Comparison of ENCODE assay signal across 8 mouse cellular contexts in the genomic region with DNA sequence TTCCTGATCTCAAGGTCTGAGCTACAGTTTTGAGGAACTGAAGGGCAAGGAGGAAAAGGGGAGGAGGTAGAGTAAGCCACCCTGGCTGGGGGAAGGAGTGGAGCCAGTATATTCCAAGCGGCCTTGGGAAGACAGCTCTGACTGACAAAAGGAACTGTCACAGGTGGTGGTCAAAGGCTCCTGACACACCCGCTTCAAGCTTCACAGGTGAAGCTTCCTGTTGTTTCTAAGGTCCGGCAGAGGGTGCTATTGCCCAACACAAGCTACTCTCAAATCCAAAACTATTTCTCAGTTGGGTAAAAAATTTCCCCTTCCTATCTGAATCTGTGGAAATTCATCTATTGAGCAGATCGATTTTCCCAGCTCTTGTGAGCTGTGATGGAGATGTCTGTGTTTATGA. TPM values are rescaled to one million over a fixed set of nuclear protein-coding genes. Genes with fewer than 3 reads are reported as not detected.
DNase-seq lines count a peak whose midpoint lies in the region; ATAC-seq and TF ChIP-seq lines count a peak whose summit lies in the region.

No protein-coding gene starts in this region.

- TF ChIP-seq POLR2A in heart, adult 2 months (IDR thresholded peaks at IDR 0.05; ENCODE audit: insufficient read depth, low read depth, low read length), result no peak
- TF ChIP-seq POLR2A in olfactory bulb, adult 2 months (IDR thresholded peaks at IDR 0.05; ENCODE audit: insufficient read depth, low read depth, low read length), result no peak
- no peak for TF ChIP-seq POLR2A in thymus, adult 2 months (IDR thresholded peaks at IDR 0.05; ENCODE audit: control insufficient read depth, extremely low read depth, insufficient read depth, low read length, poor library complexity)

- TF ChIP-seq CTCF in heart, adult 2 months (IDR thresholded peaks at IDR 0.05), result peak; percentile 75
- 0 out of 2 replicates have a peak, but pooled peaks have one; percentile 30 for TF ChIP-seq CTCF in olfactory bulb, adult 2 months (IDR thresholded peaks at IDR 0.05; ENCODE audit: insufficient read depth, low read depth, low read length)
- no peak for TF ChIP-seq CTCF in thymus, adult 2 months (IDR thresholded peaks at IDR 0.05; ENCODE audit: borderline replicate concordance, control insufficient read depth, extremely low read depth, insufficient read depth, low read length, poor library complexity)

- no peak for DNase-seq in heart, adult 2 months
- no peak for DNase-seq in heart, postnatal 4 days
- peak; percentile 6 for DNase-seq in right cerebral cortex, postnatal 14 days
- no peak for DNase-seq in right cerebral cortex, postnatal 36 days (ENCODE audit: low spot score in 2 of 2)
- peak; percentile 50 for DNase-seq in embryonic facial prominence, embryonic 11.5 days (ENCODE audit: low spot score)
- no peak for DNase-seq in thymus, adult 2 months
- no peak for DNase-seq in forebrain, embryonic 10.5 days (ENCODE audit: extremely low spot score, low spot score)

- H3K79me2 ChIP-seq in heart, adult 2 months (replicated peaks; ENCODE audit: control insufficient read depth, insufficient read depth, low read length), result no peaks in the 10 kb centered on the region

- no peaks in the 10 kb centered on the region; the same call in 1 of the 2 replicates for H3K4me1 ChIP-seq in heart, adult 2 months (ENCODE audit: control insufficient read depth, insufficient read depth, low read length)
- no peaks in the 10 kb centered on the region for H3K4me1 ChIP-seq in embryonic facial prominence, embryonic 11.5 days (ENCODE audit: control insufficient read depth, insufficient read depth, low read length)
- no peaks in the 10 kb centered on the region for H3K4me1 ChIP-seq in olfactory bulb, adult 2 months (ENCODE audit: control insufficient read depth, insufficient read depth, low read length)
- no peaks in the 10 kb centered on the region for H3K4me1 ChIP-seq in thymus, adult 2 months (replicated peaks; ENCODE audit: control insufficient read depth, insufficient read depth, low read length)
- peaks cover 4% of the 10 kb centered on the region; the same call in 1 of the 2 replicates for H3K4me1 ChIP-seq in forebrain, embryonic 10.5 days

- no peak overlapping the region for H3K9ac ChIP-seq in heart, adult 2 months (ENCODE audit: low read depth, low read length)
- no peak overlapping the region for H3K9ac ChIP-seq in embryonic facial prominence, embryonic 11.5 days (replicated peaks; ENCODE audit: low read length)

- H3K4me3 ChIP-seq in heart, adult 2 months, result no peak overlapping the region
- H3K4me3 ChIP-seq in embryonic facial prominence, embryonic 11.5 days (ENCODE audit: low read depth, low read length), result no peak overlapping the region
- no peak overlapping the region for H3K4me3 ChIP-seq in olfactory bulb, adult 2 months (ENCODE audit: insufficient read depth, low read depth, low read length)
- no peak overlapping the region for H3K4me3 ChIP-seq in thymus, adult 2 months (ENCODE audit: control insufficient read depth, insufficient read depth, low read length)
- H3K4me3 ChIP-seq in forebrain, embryonic 10.5 days, result no peak overlapping the region

- no peaks in the 10 kb centered on the region for H3K36me3 ChIP-seq in heart, adult 2 months (ENCODE audit: control insufficient read depth, insufficient read depth, low read length)
- no peaks in the 10 kb centered on the region for H3K36me3 ChIP-seq in embryonic facial prominence, embryonic 11.5 days (replicated peaks; ENCODE audit: control insufficient read depth, insufficient read depth, low read depth, low read length)
- H3K36me3 ChIP-seq in thymus, adult 2 months (ENCODE audit: control insufficient read depth, insufficient read depth, low read length), result no peaks in the 10 kb centered on the region
- no peaks in the 10 kb centered on the region for H3K36me3 ChIP-seq in forebrain, embryonic 10.5 days (replicated peaks)

- H3K27ac ChIP-seq in heart, adult 2 months, result no peak overlapping the region
- no peak overlapping the region for H3K27ac ChIP-seq in embryonic facial prominence, embryonic 11.5 days (replicated peaks; ENCODE audit: low read depth, low read length)
- no peak overlapping the region for H3K27ac ChIP-seq in olfactory bulb, adult 2 months (ENCODE audit: insufficient read depth, low read depth, low read length)
- H3K27ac ChIP-seq in thymus, adult 2 months (ENCODE audit: control insufficient read depth, insufficient read depth, low read length), result no peak overlapping the region
- H3K27ac ChIP-seq in forebrain, embryonic 10.5 days, result no peak overlapping the region

- no peaks in the 10 kb centered on the region for H3K9me3 ChIP-seq in embryonic facial prominence, embryonic 11.5 days (replicated peaks; ENCODE audit: control insufficient read depth, low read length)
- no peaks in the 10 kb centered on the region for H3K9me3 ChIP-seq in forebrain, embryonic 10.5 days

- no peak overlapping the region for H3K4me2 ChIP-seq in embryonic facial prominence, embryonic 11.5 days (ENCODE audit: low read depth, low read length)

- no peak for ATAC-seq in embryonic facial prominence, embryonic 11.5 days (replicated peaks; ENCODE audit: insufficient number of reproducible peaks, low FRiP score, low TSS enrichment, low read depth)

- no peaks in the 10 kb centered on the region for H3K27me3 ChIP-seq in heart, adult 2 months (ENCODE audit: control insufficient read depth, insufficient read depth, low read length)
- H3K27me3 ChIP-seq in embryonic facial prominence, embryonic 11.5 days (ENCODE audit: control insufficient read depth, insufficient read depth, low read length), result no peaks in the 10 kb centered on the region
- no peaks in the 10 kb centered on the region for H3K27me3 ChIP-seq in thymus, adult 2 months (ENCODE audit: control insufficient read depth, insufficient read depth, low read length)
- no peaks in the 10 kb centered on the region for H3K27me3 ChIP-seq in forebrain, embryonic 10.5 days (ENCODE audit: poor library complexity, severe bottlenecking)

- intact Hi-C loops in heart, adult 2 months (cut with DNase I), result loop anchor here (1.0 to 5.0 kb wide), 3 partner anchors 61 to 459 kb away; a partner anchor contains a TSS

- WGBS in heart, adult 2 months, result 12% methylated on average over 4 of the region's 4 CpGs
- WGBS in embryonic facial prominence, embryonic 11.5 days, result 32% methylated on average over 4 of the region's 4 CpGs
- 28% methylated on average over 4 of the region's 4 CpGs for WGBS in olfactory bulb, adult 2 months
- 14% methylated on average over 4 of the region's 4 CpGs for WGBS in thymus, adult 2 months
- 37% methylated on average over 4 of the region's 4 CpGs for WGBS in forebrain, embryonic 10.5 days

- TF ChIP-seq EP300 in heart, adult 2 months (IDR thresholded peaks at IDR 0.05; ENCODE audit: insufficient read depth, low read depth, low read length), result no peak

RNA-seq across cellular contexts. Expression of a gene that starts 31.1 kb away (rescaled TPM):
- total RNA-seq in heart, adult 2 months (2021), result not detected
- 0.12 and 0.27 TPM in 2 replicates for polyA plus RNA-seq in heart, adult 2 months (2012; rRNA removed)
- total RNA-seq in heart, postnatal 4 days (2021), result 1 to 10 TPM in 1 of 2 experiments, under 1 TPM in 1; 0.62 to 1.2 TPM
- 1.2 and 4.0 TPM in 2 replicates for polyA plus RNA-seq in embryonic facial prominence, embryonic 11.5 days (2014; fragmentation: Nextera tagmentation; extraction: Ambion mirVana)
- polyA plus RNA-seq in olfactory bulb, adult 2 months (2012; ENCODE audit: insufficient read depth, insufficient read length, low replicate concordance, missing spikeins), result not detected in 2 replicates
- polyA plus RNA-seq in thymus, adult 2 months (2012; rRNA removed), result 0.06 and 0.08 TPM in 2 replicates
- 0.17 TPM in 1 of 2 replicates, not detected in the other for polyA plus RNA-seq in forebrain, embryonic 10.5 days (2016; fragmentation: Nextera tagmentation; extraction: Ambion mirVana)

Comparison
In these comparisons a context has a peak if more than half of its experiments do, and no peak if none do; other contexts are left out.
1. DNase-seq: peak in right cerebral cortex, postnatal 14 days (single experiment) and embryonic facial prominence, embryonic 11.5 days (single experiment); none in heart, adult 2 months (0 of 2), heart, postnatal 4 days (single experiment), right cerebral cortex, postnatal 36 days (0 of 2), thymus, adult 2 months (single experiment) and forebrain, embryonic 10.5 days (single experiment).